Mouse (Mus musculus) testis, adult 2 months (tissue): ENCODE data around the gene Isoc2b.

Source experiments
- CTCF ChIP-seq: fragments of 200-500 bp; IDR thresholded peaks from 2 replicates; pipeline ENCODE4 v1.5.1; 2012; ENCODE audit warnings: low read depth, mild to moderate bottlenecking, inconsistent platforms, low read length, moderate library complexity; ENCODE audit not compliant: control insufficient read depth, insufficient read depth, insufficient replicate concordance
- POLR2A ChIP-seq: fragments of 200-500 bp; IDR thresholded peaks from 2 replicates; pipeline ENCODE4 v1.6.1; 2012; ENCODE audit warnings: low read depth, mild to moderate bottlenecking, inconsistent platforms, low read length, moderate library complexity; ENCODE audit not compliant: control insufficient read depth

DNA sequence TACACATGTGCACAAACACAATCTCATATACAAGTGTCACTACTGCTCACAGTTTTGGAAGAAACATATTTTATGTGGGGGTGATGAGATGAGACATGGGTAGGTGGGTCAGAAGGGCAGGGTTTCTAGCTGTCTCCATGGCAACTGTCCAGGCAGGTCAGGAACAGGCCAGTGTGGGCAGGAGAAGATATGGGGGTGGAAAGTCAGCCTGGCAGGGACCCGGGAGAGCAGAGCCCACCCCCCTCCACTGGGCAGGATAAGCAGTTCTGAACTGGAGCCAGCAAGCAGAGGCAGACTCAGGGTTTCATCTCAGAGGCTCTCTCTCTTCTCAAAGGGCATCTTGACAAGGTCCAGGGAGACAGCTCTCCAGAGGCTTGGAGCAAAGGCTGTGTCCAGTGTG, 32.4 kb downstream of the Isoc2b start:
- TF ChIP-seq POLR2A (no peak), CTCF (no peak)
